Mouse (Mus musculus): ENCODE data around the gene Gm28053.

DNA sequence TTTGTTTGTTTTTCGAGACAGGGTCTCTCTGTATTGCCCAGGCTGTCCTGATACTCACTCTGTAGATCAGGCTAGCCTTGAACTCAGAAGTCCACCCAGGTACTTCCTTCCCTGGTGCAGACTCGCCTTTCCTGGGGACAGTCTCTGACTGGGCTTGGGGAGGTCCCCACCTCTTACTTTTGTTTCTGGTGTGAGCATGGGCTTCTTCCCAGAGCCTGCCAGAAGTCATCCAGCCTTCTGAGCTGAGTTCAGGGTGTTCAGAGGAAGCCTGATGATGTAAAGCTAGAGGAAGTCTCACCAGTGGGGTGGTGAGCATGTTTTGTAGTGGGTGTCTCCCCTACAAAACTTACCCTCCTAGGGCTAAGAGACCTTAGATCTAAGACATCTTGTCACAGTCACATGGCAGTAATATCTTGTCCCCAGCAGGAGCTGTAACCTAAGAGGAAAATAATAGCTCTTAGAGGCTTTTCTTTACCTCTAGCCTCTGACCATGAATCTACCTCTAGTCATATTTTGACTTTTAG is 48.9 kb upstream of the Gm28053 start:
- TF ChIP-seq CTCF (IDR thresholded peaks at IDR 0.05; ENCODE audit: low read depth, low read length) (no peak), POLR2A (IDR thresholded peaks at IDR 0.05; ENCODE audit: extremely low read depth, insufficient read depth, low read length) (no peak)
